Mouse (Mus musculus): Measurements from ENCODE around the gene Psme3.

- TF ChIP-seq CTCF (IDR thresholded peaks at IDR 0.05; ENCODE audit: low read depth) (peak; percentile 38), EP300 (IDR thresholded peaks at IDR 0.05; ENCODE audit: low read depth) (no peak)
Observed at GRCm38 (mm10) chr11:101335685-101336084, 19.7 kb downstream of the Psme3 start.

Measured in liver, postnatal 0 days (tissue).